Mouse (Mus musculus) adrenal gland, adult (tissue): Measurements from ENCODE around the gene Spag6.
A peak's percentile ranks its signal among the peaks of the same experiment; 100 is the strongest.

Experiments used
- DNase-seq, 2 experiments: peaks; one replicate each; pipeline ENCODE4 v3.0.0; 2022 to 2023; ENCODE audit warnings: low spot score in 1 of 2; ENCODE audit not compliant: inconsistent age in 2 of 2

Spag6 gene

DNA sequence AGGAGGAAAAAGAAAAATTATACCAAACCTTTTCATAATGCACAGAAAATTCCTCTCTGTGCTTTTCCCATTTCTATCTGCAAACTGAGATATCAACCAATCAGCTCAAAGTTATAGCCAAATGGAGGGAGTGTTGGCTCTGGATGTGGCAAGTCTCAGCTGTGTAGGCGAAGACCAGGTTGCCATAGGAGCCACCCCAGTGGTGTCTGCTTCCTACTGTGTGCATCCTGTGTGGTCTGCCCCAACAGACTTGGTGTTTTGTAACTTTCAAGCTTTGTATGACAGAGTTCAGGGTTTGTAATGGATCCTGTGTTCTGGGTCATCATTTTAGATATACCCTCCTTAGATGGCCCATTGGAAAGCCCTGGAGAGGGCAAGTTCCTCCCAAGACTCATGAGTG lies 30.6 kb downstream of the Spag6 start:
- no peak for DNase-seq

DNA sequence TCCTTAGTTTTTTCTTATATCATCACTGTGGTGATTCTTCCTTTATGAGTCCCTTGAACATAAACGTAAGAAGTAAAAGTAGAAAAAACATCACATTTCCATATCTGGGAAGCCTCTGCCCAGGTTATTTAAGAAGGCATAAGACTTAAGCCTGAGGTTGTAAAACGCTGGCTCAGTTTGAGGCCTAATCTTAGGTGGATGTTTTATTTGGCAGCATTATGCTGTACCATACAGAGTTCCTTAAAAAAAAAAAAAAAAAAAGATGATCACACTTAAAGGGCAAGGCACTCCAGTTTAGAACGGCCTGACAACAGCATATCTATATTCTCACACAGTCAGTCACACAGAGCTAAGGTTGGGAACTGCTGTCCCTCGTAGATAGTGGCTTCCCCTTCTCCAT lies 32.0 kb downstream of the Spag6 start:
- DNase-seq, result no peak

DNA sequence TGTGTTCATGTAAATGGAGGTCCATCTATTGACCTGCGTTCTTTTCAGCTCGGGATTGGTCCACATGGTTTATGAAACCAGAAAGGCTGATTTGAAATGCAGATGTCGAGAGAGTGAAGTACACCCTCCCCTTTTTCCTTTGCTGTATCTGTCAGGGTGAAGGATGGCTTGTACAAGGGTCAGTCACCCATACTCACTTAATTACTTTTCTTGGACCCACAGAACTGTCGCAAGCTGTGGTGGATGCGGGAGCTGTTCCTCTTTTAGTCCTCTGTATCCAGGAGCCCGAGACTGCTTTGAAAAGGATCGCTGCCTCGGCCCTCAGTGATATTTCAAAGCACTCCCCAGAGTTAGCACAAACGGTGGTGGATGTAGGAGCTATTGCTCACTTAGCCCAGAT lies 37.9 kb downstream of the Spag6 start:
- DNase-seq, result no peak

DNA sequence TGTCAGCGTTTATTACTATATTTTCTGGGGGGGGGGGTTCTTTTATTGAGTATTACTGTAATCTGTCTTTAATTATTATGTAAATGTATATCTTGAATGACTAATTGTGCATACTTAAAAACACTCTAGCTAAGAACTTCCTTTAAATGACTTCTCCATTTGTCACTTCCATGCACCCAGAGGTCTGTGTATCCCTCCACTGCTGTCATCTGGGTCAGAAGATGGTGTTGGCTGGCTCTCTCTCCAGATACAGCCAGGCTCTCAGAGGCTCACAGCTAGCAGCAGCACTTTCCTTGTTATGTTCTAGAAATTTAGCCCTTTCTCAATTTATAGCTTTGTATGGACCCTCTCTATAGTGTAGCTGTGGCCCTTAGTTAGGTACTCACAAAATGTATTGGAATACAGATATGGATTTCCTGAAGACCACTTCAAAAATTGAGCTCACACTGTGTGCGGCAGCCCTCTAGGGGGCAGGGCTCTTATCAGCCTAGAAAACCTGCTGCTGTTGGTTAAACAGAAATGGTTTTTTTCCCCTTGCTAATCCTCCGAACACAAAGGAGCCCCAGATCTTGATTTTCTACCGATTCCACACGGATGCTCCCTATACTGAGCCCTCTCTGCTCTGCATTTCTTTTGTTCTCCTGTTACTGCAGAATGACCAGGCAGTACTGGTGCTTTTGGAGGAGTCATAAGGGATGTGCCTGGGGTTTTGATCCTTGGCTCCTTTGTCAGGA lies 40.7 kb downstream of the Spag6 start:
- no peak for DNase-seq

- DNase-seq, result no peak
Observed at GRCm38 (mm10) chr2:18737040-18737439, 43.2 kb downstream of the Spag6 start.

GRCm38 (mm10) chr2:18739216-18739615 lies 45.4 kb downstream of the Spag6 start:
- no peak for DNase-seq

DNA sequence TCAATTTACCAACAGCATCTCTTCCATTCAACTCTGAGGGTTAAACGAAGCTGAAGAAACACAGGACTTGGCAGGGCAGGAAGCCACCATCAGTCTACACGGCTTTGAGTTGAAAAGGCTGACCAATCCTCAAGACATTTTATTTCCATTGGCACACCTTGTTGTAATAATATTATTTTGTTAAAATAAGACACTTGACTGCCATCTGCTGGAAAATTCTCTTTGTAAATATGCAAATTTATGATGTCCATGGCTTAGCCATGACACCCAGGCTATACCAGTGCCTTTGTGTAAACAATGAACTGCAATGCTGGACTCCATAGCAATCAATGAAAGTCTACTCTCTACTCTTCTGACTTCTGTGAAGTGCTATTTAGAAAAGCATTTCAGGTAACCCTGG lies 62.3 kb downstream of the Spag6 start:
- peak in 1 of 2 experiments; percentile 63 for DNase-seq

DNA sequence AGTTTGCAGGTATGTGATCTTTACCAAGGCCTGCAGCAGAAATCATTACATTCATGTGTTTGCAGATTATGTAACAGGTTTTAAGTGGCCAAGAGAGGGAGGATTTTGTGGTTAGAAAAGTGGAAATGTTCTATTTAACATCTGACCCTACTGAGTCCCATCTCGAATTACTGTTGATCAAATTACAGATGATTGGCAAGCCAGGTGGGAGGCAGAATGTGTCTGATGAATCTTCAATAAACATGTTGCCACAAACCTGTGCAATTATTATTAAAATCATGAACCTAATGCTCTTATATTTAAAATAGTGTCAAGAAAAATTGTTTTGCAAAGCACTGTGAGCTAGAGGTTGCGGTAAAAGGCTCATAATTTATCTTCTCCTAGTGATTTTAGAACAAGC lies 71.0 kb downstream of the Spag6 start:
- peak in 1 of 2 experiments; percentile 36 for DNase-seq

- DNase-seq, result peak; percentile 29 to 84
Observed at GRCm38 (mm10) chr2:18765481-18766249, 71.8 kb downstream of the Spag6 start.

- DNase-seq, result no peak
Observed at GRCm38 (mm10) chr2:18766441-18766820, 72.6 kb downstream of the Spag6 start.

DNA sequence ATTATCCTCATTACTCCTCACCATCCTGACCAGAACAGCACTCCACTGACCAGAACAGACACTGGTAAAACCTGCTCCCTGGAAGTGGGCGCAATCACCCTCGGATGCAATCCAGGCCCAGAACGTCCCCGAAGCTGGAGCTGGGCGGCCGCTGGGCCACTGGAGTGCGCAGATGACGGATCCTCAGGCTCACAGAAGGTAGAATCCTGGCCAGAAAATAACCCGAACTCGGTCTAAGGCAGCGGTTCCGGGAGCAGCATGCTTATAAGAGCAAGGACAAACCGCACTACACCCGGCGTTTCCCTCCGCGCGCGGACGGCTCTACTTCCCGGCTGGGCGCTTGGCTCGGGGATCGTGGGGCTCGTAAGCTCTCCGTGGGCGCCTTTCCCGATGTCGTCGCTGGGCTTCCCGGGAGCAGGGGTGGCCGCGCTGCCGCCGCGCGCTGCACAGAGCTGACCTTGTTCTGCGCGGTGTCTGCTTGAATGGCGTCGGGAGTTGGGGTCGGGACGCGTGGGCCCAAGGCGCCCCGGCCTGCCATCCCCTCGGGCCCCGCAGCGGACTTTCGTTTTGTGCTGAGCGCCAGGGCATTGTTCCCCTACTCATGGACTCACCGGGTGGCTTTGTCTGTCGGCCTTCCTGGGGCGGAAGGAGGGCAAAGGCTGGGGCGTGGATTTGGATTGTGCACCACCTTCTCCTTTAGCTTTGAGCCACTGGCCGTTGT lies 73.1 kb downstream of the Spag6 start:
- DNase-seq, result peak; percentile 88 to 97

DNA sequence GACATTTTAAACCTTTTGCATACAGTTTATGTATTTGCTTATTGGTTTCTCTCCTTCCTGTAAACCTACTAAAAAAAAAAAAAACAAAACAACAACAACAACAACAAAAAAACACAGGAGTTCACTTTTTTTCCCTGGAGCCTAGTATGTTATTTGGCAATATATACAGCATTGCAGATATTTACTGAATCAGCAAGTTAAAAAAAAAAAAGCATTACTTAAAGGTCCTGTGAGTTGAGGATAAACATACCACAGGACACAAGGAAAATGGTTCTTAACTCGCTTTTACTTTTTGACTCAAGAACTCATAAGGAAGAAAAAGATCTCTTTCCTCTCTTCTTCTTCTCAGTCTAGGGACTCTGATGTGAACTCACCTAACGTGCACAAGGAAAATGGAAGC lies 74.6 kb downstream of the Spag6 start:
- no peak for DNase-seq

DNA sequence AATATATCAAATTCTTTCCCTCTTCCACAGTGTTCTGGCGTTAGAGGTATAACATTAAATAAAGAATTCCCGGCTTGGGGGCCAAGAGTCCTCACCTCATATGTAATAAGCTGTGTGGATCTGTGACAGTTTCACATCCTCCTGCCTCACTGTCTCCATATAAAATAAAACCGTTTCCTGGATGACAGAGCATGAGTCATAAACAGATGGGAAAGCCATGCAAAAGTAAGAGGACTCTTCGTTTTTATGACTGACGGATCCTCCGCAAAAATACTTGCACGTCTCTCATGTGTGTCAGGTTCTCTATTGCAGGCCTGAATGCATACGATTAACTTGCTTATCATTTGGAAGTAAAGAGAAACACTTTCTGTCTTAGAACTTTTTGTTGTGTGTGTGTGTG lies 78.6 kb downstream of the Spag6 start:
- DNase-seq, result no peak

- no peak for DNase-seq
Observed at GRCm38 (mm10) chr2:18774326-18774725, 80.5 kb downstream of the Spag6 start.

DNA sequence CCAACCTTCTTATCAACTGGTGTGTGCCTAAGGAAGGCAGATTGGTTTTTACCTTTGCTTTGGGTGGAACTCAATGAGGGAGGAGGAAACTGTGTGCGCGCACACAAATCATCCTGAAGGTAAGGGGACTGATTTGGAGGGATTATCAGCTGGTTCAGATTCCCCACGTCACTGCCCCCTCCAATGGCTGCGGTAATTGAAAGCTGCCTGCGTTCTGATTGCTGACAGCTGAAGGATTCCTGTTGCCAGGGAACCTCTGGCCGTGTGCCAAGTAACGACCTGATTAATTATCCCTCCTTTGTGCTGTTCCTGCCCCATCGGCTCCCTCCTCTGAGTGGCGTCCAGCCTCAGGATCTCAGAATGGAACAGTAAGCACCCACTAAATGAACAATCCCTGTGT lies 84.4 kb downstream of the Spag6 start:
- peak; percentile 46 to 78 for DNase-seq

- DNase-seq, result no peak
Observed at GRCm38 (mm10) chr2:18779830-18780229, 86.0 kb downstream of the Spag6 start.

GRCm38 (mm10) chr2:18781296-18781695 lies 87.5 kb downstream of the Spag6 start:
- peak in 1 of 2 experiments; percentile 45 for DNase-seq

GRCm38 (mm10) chr2:18794261-18794660 lies 100.4 kb downstream of the Spag6 start:
- no peak for DNase-seq

DNA sequence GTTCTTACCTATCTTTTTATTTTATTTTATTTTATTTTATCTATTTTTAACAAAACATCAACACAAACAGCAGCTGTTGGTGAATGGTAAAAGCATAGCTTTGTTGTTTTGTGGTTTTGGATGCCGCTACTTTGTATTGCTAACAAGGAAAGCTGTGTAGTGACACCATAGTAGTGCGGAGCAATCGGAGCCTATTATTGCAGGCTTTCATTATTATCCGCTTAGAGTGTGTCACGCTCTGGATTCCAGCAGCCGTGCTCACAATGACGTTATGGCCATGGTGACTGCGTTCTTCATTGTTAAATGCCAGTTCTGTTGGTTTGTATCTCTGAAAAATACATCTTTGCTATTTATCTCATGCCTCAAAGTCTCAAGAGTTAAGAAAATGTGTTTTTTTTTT lies 103.9 kb downstream of the Spag6 start:
- no peak for DNase-seq

- DNase-seq, result no peak
Observed at GRCm38 (mm10) chr2:18799265-18799965, 105.6 kb downstream of the Spag6 start.
